Comparison of ENCODE assay signal across 18 mouse cellular contexts in genomic region chr6:127322398-127322797, GRCm38 (mm10).
DNase-seq lines count a peak whose midpoint lies in the region; ATAC-seq lines count a peak whose summit lies in the region.
"Had no signal": no experiment of that assay in that cellular context is flagged by ENCODE, and none has a peak within 500 bp of the region (broad histone marks: within the 10 kb centered on the region; RNA-seq: fewer than 3 reads in every experiment).

No protein-coding gene starts in this region.

- WGBS in midbrain, embryonic 10.5 days, result 88% methylated on average over 7 of the region's 7 CpGs
- WGBS in midbrain, embryonic 14.5 days, result 90% methylated on average over 7 of the region's 7 CpGs

- H3K9me3 ChIP-seq in midbrain, embryonic 10.5 days (replicated peaks), result no peaks in the 10 kb centered on the region
- no peaks in the 10 kb centered on the region for H3K9me3 ChIP-seq in midbrain, embryonic 14.5 days (ENCODE audit: control insufficient read depth, low read length)
- H3K9me3 ChIP-seq: embryonic facial prominence, embryonic 13.5 days; heart, embryonic 15.5 days; neural tube, embryonic 13.5 days had no signal

- H3K4me2 ChIP-seq in midbrain, embryonic 14.5 days (ENCODE audit: low read length), result no peak overlapping the region
- H3K4me2 ChIP-seq: embryonic facial prominence, embryonic 13.5 days; heart, embryonic 15.5 days; neural tube, embryonic 13.5 days had no signal

- H3K9ac ChIP-seq in midbrain, embryonic 14.5 days (replicated peaks; ENCODE audit: low read length), result no peak overlapping the region
- H3K9ac ChIP-seq: embryonic facial prominence, embryonic 13.5 days; heart, embryonic 15.5 days; neural tube, embryonic 13.5 days had no signal

- no peak overlapping the region for H3K4me3 ChIP-seq in midbrain, embryonic 10.5 days
- no peak overlapping the region for H3K4me3 ChIP-seq in midbrain, embryonic 14.5 days (replicated peaks; ENCODE audit: low read depth, low read length)
- H3K4me3 ChIP-seq: embryonic facial prominence, embryonic 13.5 days; heart, embryonic 15.5 days; neural tube, embryonic 13.5 days had no signal

- H3K27ac ChIP-seq in midbrain, embryonic 10.5 days (replicated peaks), result peak overlapping the region; percentile 2; the same call in 1 of the 2 replicates
- no peak overlapping the region for H3K27ac ChIP-seq in midbrain, embryonic 14.5 days (replicated peaks; ENCODE audit: low read depth, low read length)
- H3K27ac ChIP-seq: embryonic facial prominence, embryonic 13.5 days; heart, embryonic 15.5 days; neural tube, embryonic 13.5 days had no signal

- no peak for DNase-seq in midbrain, embryonic 10.5 days (ENCODE audit: low spot score)
- no peak for DNase-seq in midbrain, embryonic 14.5 days
- peak; percentile 70 for DNase-seq in c-Kit-positive CD71-positive TER-119-negative erythroid progenitor cells, embryonic 14.5 days (ENCODE audit: low read depth)
- DNase-seq in liver, result peak; percentile 84
- no peak for DNase-seq in layer of hippocampus, postnatal 10 days (ENCODE audit: low spot score in 2 of 2)
- DNase-seq: adrenal gland, postnatal 36 days; cerebellum, adult 11 months; kidney, postnatal 10 days; layer of hippocampus, adult 9-11 months; lung, adult 2 months had no signal

- no peaks in the 10 kb centered on the region for H3K36me3 ChIP-seq in midbrain, embryonic 10.5 days
- no peaks in the 10 kb centered on the region for H3K36me3 ChIP-seq in midbrain, embryonic 14.5 days (ENCODE audit: control insufficient read depth, insufficient read depth, low read length)
- H3K36me3 ChIP-seq: embryonic facial prominence, embryonic 13.5 days; heart, embryonic 15.5 days; neural tube, embryonic 13.5 days had no signal

- H3K27me3 ChIP-seq in midbrain, embryonic 10.5 days (ENCODE audit: low read depth, poor library complexity, severe bottlenecking), result peaks cover 34% of the 10 kb centered on the region
- H3K27me3 ChIP-seq in midbrain, embryonic 14.5 days (ENCODE audit: control insufficient read depth, insufficient read depth, low read length), result no peaks in the 10 kb centered on the region
- H3K27me3 ChIP-seq: embryonic facial prominence, embryonic 13.5 days; heart, embryonic 15.5 days; neural tube, embryonic 13.5 days had no signal

- no peak for ATAC-seq in midbrain, embryonic 14.5 days (ENCODE audit: low FRiP score, low TSS enrichment)
- peak; percentile 65 for ATAC-seq in megakaryocyte progenitor cell, adult 5-6 weeks (replicated peaks; ENCODE audit: poor library complexity)
- ATAC-seq in granulocyte monocyte progenitor cell, adult 5-6 weeks (replicated peaks; ENCODE audit: poor library complexity, severe bottlenecking), result no peak
- ATAC-seq: activated CD4-positive, CD25-positive, alpha-beta regulatory T cell, adult 4 months; forebrain, embryonic 14.5 days; intestine, postnatal 0 days had no signal

- H3K4me1 ChIP-seq in midbrain, embryonic 10.5 days, result peaks cover 44% of the 10 kb centered on the region
- H3K4me1 ChIP-seq in midbrain, embryonic 14.5 days (ENCODE audit: control insufficient read depth, insufficient read depth, low read length), result peaks cover 6% of the 10 kb centered on the region; the same call in 1 of the 2 replicates

Comparison
In these comparisons a context has a peak if more than half of its experiments do, and no peak if none do; other contexts are left out.
1. DNase-seq: peak in c-Kit-positive CD71-positive TER-119-negative erythroid progenitor cells, embryonic 14.5 days (single experiment) and liver (single experiment); none in midbrain, embryonic 10.5 days (single experiment), midbrain, embryonic 14.5 days (single experiment) and layer of hippocampus, postnatal 10 days (0 of 2).